22 mouse cellular contexts compared by ENCODE assay signal in genomic region chr2:21167916-21168315, GRCm38 (mm10). TPM values are rescaled to one million over a fixed set of nuclear protein-coding genes. Genes with fewer than 3 reads are reported as not detected.
A peak's percentile ranks its signal among the peaks of the same experiment; 100 is the strongest.
DNase-seq lines count a peak whose midpoint lies in the region; ATAC-seq and TF ChIP-seq lines count a peak whose summit lies in the region.
"Had no signal": no experiment of that assay in that cellular context is flagged by ENCODE, and none has a peak within 500 bp of the region (broad histone marks: within the 10 kb centered on the region; RNA-seq: fewer than 3 reads in every experiment).

No protein-coding gene starts in this region.

- no peaks in the 10 kb centered on the region for H3K27me3 ChIP-seq in heart, embryonic 10.5 days (ENCODE audit: insufficient read depth, poor library complexity, severe bottlenecking)
- H3K27me3 ChIP-seq in thymus, adult 2 months (ENCODE audit: control insufficient read depth, insufficient read depth, low read length) = no peaks in the 10 kb centered on the region
- H3K27me3 ChIP-seq: embryonic facial prominence, embryonic 13.5 days; hindbrain, embryonic 15.5 days; lung, embryonic 15.5 days had no signal

- H3K9me3 ChIP-seq in heart, embryonic 10.5 days = no peaks in the 10 kb centered on the region
- H3K9me3 ChIP-seq: embryonic facial prominence, embryonic 13.5 days; hindbrain, embryonic 15.5 days; lung, embryonic 15.5 days; midbrain, embryonic 10.5 days had no signal

- H3K27ac ChIP-seq in heart, embryonic 10.5 days = no peak overlapping the region
- no peak overlapping the region for H3K27ac ChIP-seq in thymus, adult 2 months (ENCODE audit: control insufficient read depth, insufficient read depth, low read length)
- H3K27ac ChIP-seq: embryonic facial prominence, embryonic 13.5 days; hindbrain, embryonic 15.5 days; kidney, postnatal 0 days; liver, embryonic 14.5 days; lung, embryonic 15.5 days; midbrain, embryonic 10.5 days; stomach, postnatal 0 days had no signal

- no peaks in the 10 kb centered on the region for H3K36me3 ChIP-seq in heart, embryonic 10.5 days
- no peaks in the 10 kb centered on the region for H3K36me3 ChIP-seq in thymus, adult 2 months (ENCODE audit: control insufficient read depth, insufficient read depth, low read length)
- H3K36me3 ChIP-seq: embryonic facial prominence, embryonic 13.5 days; hindbrain, embryonic 15.5 days; lung, embryonic 15.5 days; midbrain, embryonic 10.5 days had no signal

- H3K4me3 ChIP-seq in heart, embryonic 10.5 days = no peak overlapping the region
- no peak overlapping the region for H3K4me3 ChIP-seq in thymus, adult 2 months (ENCODE audit: control insufficient read depth, insufficient read depth, low read length)
- H3K4me3 ChIP-seq: embryonic facial prominence, embryonic 13.5 days; hindbrain, embryonic 15.5 days; lung, embryonic 15.5 days; midbrain, embryonic 10.5 days had no signal

- TF ChIP-seq CTCF in thymus, adult 2 months (IDR thresholded peaks at IDR 0.05; ENCODE audit: borderline replicate concordance, control insufficient read depth, extremely low read depth, insufficient read depth, low read length, poor library complexity) = no peak

- no peak for ATAC-seq in inflammation-experienced regulatory T-cells, adult 6 months
- ATAC-seq: forebrain, postnatal 0 days; intestine, embryonic 16.5 days had no signal

- peak; percentile 98 for DNase-seq in heart, adult 11 months
- DNase-seq in heart, embryonic 10.5 days (ENCODE audit: low spot score) = no peak
- peak; percentile 68 for DNase-seq in NIH3T3 (ENCODE audit: low read depth)
- peak; percentile 53 for DNase-seq in gastrocnemius, postnatal 25 days
- DNase-seq in heart, postnatal 36 days = peak; percentile 37 to 49
- no peak for DNase-seq in kidney, adult 18-20 months
- no peak for DNase-seq in thymus, adult 2 months
- DNase-seq: adrenal gland, adult 2 months; B cell, adult 2 months; cerebellum, adult 9-11 months; forebrain, postnatal 0 days; lung, postnatal 4 days; thymus, postnatal 36 days had no signal

- TF ChIP-seq POLR2A in thymus, adult 2 months (IDR thresholded peaks at IDR 0.05; ENCODE audit: control insufficient read depth, extremely low read depth, insufficient read depth, low read length, poor library complexity) = no peak

- WGBS in heart, embryonic 10.5 days = 79% methylated on average over 1 of the region's 1 CpGs
- WGBS in thymus, adult 2 months = 95% methylated on average over 1 of the region's 1 CpGs

- intact Hi-C loops in heart, postnatal 36 days (cut with DNase I) = no loop called here

- H3K4me1 ChIP-seq in heart, embryonic 10.5 days = no peaks in the 10 kb centered on the region
- no peaks in the 10 kb centered on the region for H3K4me1 ChIP-seq in thymus, adult 2 months (replicated peaks; ENCODE audit: control insufficient read depth, insufficient read depth, low read length)
- H3K4me1 ChIP-seq: embryonic facial prominence, embryonic 13.5 days; hindbrain, embryonic 15.5 days; lung, embryonic 15.5 days; midbrain, embryonic 10.5 days had no signal

RNA-seq across cellular contexts. Expression of gene Enkur, which starts 37.2 kb away (rescaled TPM):
- 2.3 and 2.9 TPM in 2 replicates for polyA plus RNA-seq in heart, embryonic 10.5 days (2016; fragmentation: Nextera tagmentation; extraction: Ambion mirVana)
- total RNA-seq in gastrocnemius, postnatal 25 days (2021) = under 1 TPM; 0.31 to 0.96 TPM
- total RNA-seq in heart, postnatal 36 days (2021) = 1 to 10 TPM; 1.9 to 2.2 TPM
- under 1 TPM in 2 of 3 experiments, not detected in 1; 0.66 to 0.74 TPM for polyA plus RNA-seq in inflammation-experienced regulatory T-cells, adult 6 months (2017; shearing (Covaris generic))
- not detected in 2 replicates for polyA plus RNA-seq in thymus, adult 2 months (2012; rRNA removed)
- polyA plus RNA-seq: adrenal gland, adult 2 months had no signal

RNA-seq across cellular contexts. Expression of gene Thnsl1, which starts 37.6 kb away (rescaled TPM):
- 9.1 and 9.2 TPM in 2 replicates for polyA plus RNA-seq in heart, embryonic 10.5 days (2016; fragmentation: Nextera tagmentation; extraction: Ambion mirVana)
- 1 to 10 TPM; 2.4 to 2.5 TPM for total RNA-seq in gastrocnemius, postnatal 25 days (2021)
- total RNA-seq in heart, postnatal 36 days (2021) = 1 to 10 TPM; 6.3 to 7.2 TPM
- 1 to 10 TPM; 3.7 to 5.2 (median 4.6) TPM for polyA plus RNA-seq in inflammation-experienced regulatory T-cells, adult 6 months (2017; shearing (Covaris generic))
- polyA plus RNA-seq in thymus, adult 2 months (2012; rRNA removed) = 1.7 and 3.0 TPM in 2 replicates

Comparison
In these comparisons a context has a peak if more than half of its experiments do, and no peak if none do; other contexts are left out.
1. DNase-seq: peak in heart, adult 11 months (single experiment), NIH3T3 (single experiment), gastrocnemius, postnatal 25 days (single experiment) and heart, postnatal 36 days (2 of 2); none in heart, embryonic 10.5 days (single experiment), kidney, adult 18-20 months (single experiment) and thymus, adult 2 months (single experiment).